Mouse (Mus musculus): ENCODE results near the gene Pnliprp1. TPM values are rescaled to one million over a fixed set of nuclear protein-coding genes. Genes with fewer than 3 reads are reported as not detected.

Gene Pnliprp1
- not detected in 2 replicates for polyA plus RNA-seq (2014; fragmentation: Nextera tagmentation; extraction: Ambion mirVana)

DNA sequence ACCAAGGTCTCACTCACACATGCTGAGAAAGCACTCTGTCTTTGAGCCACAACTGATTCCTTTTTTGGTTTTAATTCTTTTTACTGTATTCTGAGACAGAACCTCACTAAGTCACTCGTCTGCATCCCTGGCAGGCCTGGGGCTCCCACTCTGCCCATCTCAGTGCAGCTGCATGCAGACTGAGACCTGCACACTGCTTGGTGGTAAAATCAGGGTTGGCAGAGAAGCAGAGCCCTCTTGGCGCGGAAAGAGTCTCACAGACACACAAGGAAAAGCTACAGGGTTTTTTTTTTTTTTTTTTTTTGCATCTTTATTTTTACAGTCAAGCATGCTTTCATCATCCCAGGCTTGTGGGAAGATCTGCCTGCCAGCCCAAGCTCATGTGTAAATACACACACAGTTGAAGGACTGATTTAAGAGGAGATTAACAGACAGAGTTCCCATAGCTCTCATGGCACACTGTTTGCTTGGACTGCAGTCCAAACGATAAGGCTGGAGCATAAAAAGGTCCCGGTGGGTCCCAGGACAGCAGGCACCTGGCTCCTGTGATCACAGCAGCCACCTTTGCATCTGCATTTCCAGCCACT lies at the start of gene Pnliprp1:
Gene Pnliprp1 (plus strand): TSS at position 443 of the 587 bp plus-strand sequence.
- no peaks in the 10 kb centered on the region for H3K4me1 ChIP-seq (ENCODE audit: control insufficient read depth, insufficient read depth, low read length)
- no peak within 1 kb of the TSS for H3K9ac ChIP-seq (replicated peaks; ENCODE audit: low read length)
- WGBS = 55% methylated on average over 5 of the region's 5 CpGs
- H3K36me3 ChIP-seq (ENCODE audit: control insufficient read depth, insufficient read depth, low read length) = no peaks in the 10 kb centered on the region
- no peak within 1 kb of the TSS for H3K4me3 ChIP-seq (replicated peaks; ENCODE audit: low read depth, low read length)
- ATAC-seq (ENCODE audit: low FRiP score, low TSS enrichment) (no peak), DNase-seq (peak; percentile 29)
- H3K27ac ChIP-seq (replicated peaks; ENCODE audit: low read depth, low read length) = no peak within 1 kb of the TSS
- no peaks in the 10 kb centered on the region for H3K9me3 ChIP-seq (ENCODE audit: control insufficient read depth, low read length)
- H3K27me3 ChIP-seq (ENCODE audit: control insufficient read depth, insufficient read depth, low read length) = no peaks in the 10 kb centered on the region
- H3K4me2 ChIP-seq (ENCODE audit: low read length) = no peak within 1 kb of the TSS

DNA sequence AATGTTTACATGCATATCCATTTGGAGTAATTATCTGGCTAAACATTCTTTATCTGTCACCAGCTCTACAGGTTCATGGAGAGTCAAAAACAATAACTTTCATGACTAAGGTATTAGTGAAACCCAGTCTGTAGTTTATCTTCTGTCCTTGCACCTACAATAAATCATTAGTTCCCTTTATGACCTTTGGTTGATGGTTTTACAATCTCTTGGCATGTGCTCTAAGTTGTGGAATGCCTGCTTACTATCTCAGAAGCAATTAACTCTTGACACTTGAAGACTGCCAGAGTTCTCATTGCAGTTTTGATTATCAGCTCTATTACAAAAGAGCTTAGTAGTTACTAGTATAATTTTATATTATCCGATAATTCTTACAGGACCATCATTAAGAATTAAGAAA lies 39.8 kb upstream of the Pnliprp1 start:
- 94% methylated on average over 1 of the region's 1 CpGs for WGBS
- DNase-seq (no peak), ATAC-seq (ENCODE audit: low FRiP score, low TSS enrichment) (no peak)
- Histone ChIP-seq H3K4me2 (ENCODE audit: low read length) (no peak overlapping the region), H3K27me3 (ENCODE audit: control insufficient read depth, insufficient read depth, low read length) (no peaks in the 10 kb centered on the region), H3K4me3 (replicated peaks; ENCODE audit: low read depth, low read length) (no peak overlapping the region), H3K27ac (replicated peaks; ENCODE audit: low read depth, low read length) (no peak overlapping the region), H3K9me3 (ENCODE audit: control insufficient read depth, low read length) (no peaks in the 10 kb centered on the region), H3K9ac (replicated peaks; ENCODE audit: low read length) (no peak overlapping the region), H3K4me1 (ENCODE audit: control insufficient read depth, insufficient read depth, low read length) (no peaks in the 10 kb centered on the region), H3K36me3 (ENCODE audit: control insufficient read depth, insufficient read depth, low read length) (no peaks in the 10 kb centered on the region)

DNA sequence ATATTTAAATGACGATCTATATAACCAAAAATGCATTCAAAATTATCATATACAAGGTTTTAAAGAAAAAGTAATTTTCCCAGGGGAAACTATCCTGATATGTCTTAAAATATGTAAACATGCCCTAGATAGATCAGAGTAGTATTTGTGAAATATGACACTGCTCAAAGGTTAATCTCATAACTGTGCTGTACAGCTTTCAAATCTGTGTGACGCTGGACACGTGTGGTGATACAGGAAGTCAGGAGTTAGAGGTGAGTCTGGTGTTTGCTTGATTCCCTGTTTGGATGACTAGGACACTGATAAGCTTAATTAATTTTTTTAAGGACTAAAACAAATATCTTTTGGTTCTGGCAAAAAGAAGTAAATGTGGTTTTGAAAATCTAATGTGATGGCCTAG lies 33.4 kb upstream of the Pnliprp1 start:
- ATAC-seq (ENCODE audit: low FRiP score, low TSS enrichment) (no peak), DNase-seq (no peak)
- H3K36me3 ChIP-seq (ENCODE audit: control insufficient read depth, insufficient read depth, low read length) = no peaks in the 10 kb centered on the region
- H3K4me2 ChIP-seq (ENCODE audit: low read length) = no peak overlapping the region
- H3K27ac ChIP-seq (replicated peaks; ENCODE audit: low read depth, low read length) = no peak overlapping the region
- no peaks in the 10 kb centered on the region for H3K27me3 ChIP-seq (ENCODE audit: control insufficient read depth, insufficient read depth, low read length)
- H3K4me3 ChIP-seq (replicated peaks; ENCODE audit: low read depth, low read length) = no peak overlapping the region
- H3K9me3 ChIP-seq (ENCODE audit: control insufficient read depth, low read length) = no peaks in the 10 kb centered on the region
- H3K4me1 ChIP-seq (ENCODE audit: control insufficient read depth, insufficient read depth, low read length) = no peaks in the 10 kb centered on the region
- 88% methylated on average over 3 of the region's 3 CpGs for WGBS
- no peak overlapping the region for H3K9ac ChIP-seq (replicated peaks; ENCODE audit: low read length)

DNA sequence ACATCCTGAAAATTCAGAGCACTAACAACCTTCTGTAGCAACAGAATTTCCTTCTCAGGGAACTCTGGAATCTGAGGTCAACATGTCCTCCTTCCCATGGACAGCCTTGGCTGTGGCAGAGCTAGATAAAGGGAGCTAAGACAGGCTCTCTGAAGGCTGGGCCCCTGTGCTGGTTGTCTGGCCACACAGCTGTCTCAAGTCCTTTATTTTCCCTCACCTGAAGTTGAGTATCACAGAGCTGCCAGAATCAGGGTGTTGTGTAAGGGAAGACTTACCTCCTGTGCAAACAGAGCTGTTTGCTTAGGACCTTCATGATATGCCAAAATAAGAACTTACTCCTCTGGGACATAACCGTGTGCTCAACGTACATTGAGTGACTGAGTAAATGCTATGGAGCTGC lies 32.5 kb upstream of the Pnliprp1 start:
- DNase-seq = no peak
- Histone ChIP-seq H3K27me3 (ENCODE audit: control insufficient read depth, insufficient read depth, low read length) (no peaks in the 10 kb centered on the region), H3K4me1 (ENCODE audit: control insufficient read depth, insufficient read depth, low read length) (no peaks in the 10 kb centered on the region), H3K4me2 (ENCODE audit: low read length) (no peak overlapping the region), H3K36me3 (ENCODE audit: control insufficient read depth, insufficient read depth, low read length) (no peaks in the 10 kb centered on the region), H3K9ac (replicated peaks; ENCODE audit: low read length) (no peak overlapping the region), H3K27ac (replicated peaks; ENCODE audit: low read depth, low read length) (no peak overlapping the region), H3K9me3 (ENCODE audit: control insufficient read depth, low read length) (no peaks in the 10 kb centered on the region), H3K4me3 (replicated peaks; ENCODE audit: low read depth, low read length) (no peak overlapping the region)
- ATAC-seq (ENCODE audit: low FRiP score, low TSS enrichment) = no peak
- 84% methylated on average over 2 of the region's 2 CpGs for WGBS

DNA sequence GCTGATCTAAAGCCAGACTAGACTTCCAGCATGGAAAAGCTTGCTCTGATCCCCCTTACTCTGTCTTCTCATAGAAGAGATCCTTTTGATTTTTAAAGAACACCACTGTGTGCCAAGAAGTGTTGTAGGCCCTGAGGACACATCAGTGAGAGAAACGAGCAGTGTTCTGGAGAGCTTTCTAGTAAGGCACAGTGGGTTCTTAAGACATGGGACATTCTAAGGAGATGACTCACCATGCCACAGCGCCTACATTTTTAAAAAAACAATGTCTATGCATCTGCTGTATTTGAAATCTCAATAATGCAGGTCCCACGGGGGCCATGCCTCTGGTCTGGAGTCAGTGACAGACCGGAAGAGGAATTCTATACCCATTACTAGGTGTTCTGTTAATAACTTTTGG lies 24.1 kb upstream of the Pnliprp1 start:
- DNase-seq (no peak), ATAC-seq (ENCODE audit: low FRiP score, low TSS enrichment) (no peak)
- Histone ChIP-seq H3K27ac (replicated peaks; ENCODE audit: low read depth, low read length) (no peak overlapping the region), H3K4me3 (replicated peaks; ENCODE audit: low read depth, low read length) (no peak overlapping the region), H3K9me3 (ENCODE audit: control insufficient read depth, low read length) (no peaks in the 10 kb centered on the region), H3K4me1 (ENCODE audit: control insufficient read depth, insufficient read depth, low read length) (no peaks in the 10 kb centered on the region), H3K9ac (replicated peaks; ENCODE audit: low read length) (no peak overlapping the region), H3K36me3 (ENCODE audit: control insufficient read depth, insufficient read depth, low read length) (no peaks in the 10 kb centered on the region), H3K27me3 (ENCODE audit: control insufficient read depth, insufficient read depth, low read length) (no peaks in the 10 kb centered on the region), H3K4me2 (ENCODE audit: low read length) (no peak overlapping the region)
- 91% methylated on average over 4 of the region's 4 CpGs for WGBS

DNA sequence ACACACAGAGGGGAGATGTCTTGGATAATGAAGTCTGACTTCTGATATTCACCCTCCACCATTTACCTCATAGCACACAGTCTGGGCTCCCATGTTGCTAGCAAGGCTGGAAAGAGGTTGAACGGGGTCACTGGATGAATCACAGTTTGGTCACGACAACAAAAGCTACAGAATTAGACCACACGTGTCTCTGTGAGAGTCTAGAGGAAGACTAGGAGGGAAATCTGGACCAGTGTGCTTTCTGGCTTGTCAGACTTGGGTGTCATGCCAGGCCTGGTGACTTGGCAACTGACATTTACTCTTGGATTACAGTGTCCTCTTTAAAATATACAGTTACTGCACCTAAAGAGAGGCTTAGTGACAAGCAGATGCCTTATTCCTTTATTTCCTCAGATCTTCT lies 20.1 kb upstream of the Pnliprp1 start:
- Histone ChIP-seq H3K9me3 (ENCODE audit: control insufficient read depth, low read length) (no peaks in the 10 kb centered on the region), H3K27me3 (ENCODE audit: control insufficient read depth, insufficient read depth, low read length) (no peaks in the 10 kb centered on the region), H3K27ac (replicated peaks; ENCODE audit: low read depth, low read length) (no peak overlapping the region), H3K36me3 (ENCODE audit: control insufficient read depth, insufficient read depth, low read length) (no peaks in the 10 kb centered on the region), H3K4me3 (replicated peaks; ENCODE audit: low read depth, low read length) (no peak overlapping the region), H3K9ac (replicated peaks; ENCODE audit: low read length) (no peak overlapping the region), H3K4me1 (ENCODE audit: control insufficient read depth, insufficient read depth, low read length) (no peaks in the 10 kb centered on the region), H3K4me2 (ENCODE audit: low read length) (no peak overlapping the region)
- DNase-seq = no peak
- no peak for ATAC-seq (ENCODE audit: low FRiP score, low TSS enrichment)
- 72% methylated on average over 3 of the region's 3 CpGs for WGBS

DNA sequence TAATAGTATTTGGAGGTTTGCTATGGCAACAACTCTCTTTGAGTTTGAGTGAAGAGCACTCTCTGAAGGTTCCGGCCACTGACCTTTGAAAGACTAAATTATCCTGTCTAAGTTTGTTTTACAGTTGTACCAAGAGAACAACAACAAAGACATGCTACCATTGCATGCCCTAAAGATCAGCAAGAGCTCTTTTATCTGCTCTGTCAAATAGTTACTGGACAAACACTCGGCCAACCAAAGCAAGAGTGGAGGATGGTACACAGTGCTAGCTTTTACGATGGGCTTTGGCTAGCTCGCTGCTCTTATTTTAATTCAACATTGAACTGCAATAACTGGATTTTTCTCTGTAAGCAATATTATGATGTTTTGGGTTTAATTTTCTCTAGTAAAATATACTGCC lies 10.8 kb upstream of the Pnliprp1 start:
- no peaks in the 10 kb centered on the region for H3K27me3 ChIP-seq (ENCODE audit: control insufficient read depth, insufficient read depth, low read length)
- 87% methylated on average over 4 of the region's 4 CpGs for WGBS
- no peak for ATAC-seq (ENCODE audit: low FRiP score, low TSS enrichment)
- no peak overlapping the region for H3K4me2 ChIP-seq (ENCODE audit: low read length)
- H3K9ac ChIP-seq (replicated peaks; ENCODE audit: low read length) = no peak overlapping the region
- no peak overlapping the region for H3K27ac ChIP-seq (replicated peaks; ENCODE audit: low read depth, low read length)
- DNase-seq = no peak
- no peaks in the 10 kb centered on the region for H3K36me3 ChIP-seq (ENCODE audit: control insufficient read depth, insufficient read depth, low read length)
- H3K9me3 ChIP-seq (ENCODE audit: control insufficient read depth, low read length) = no peaks in the 10 kb centered on the region
- no peak overlapping the region for H3K4me3 ChIP-seq (replicated peaks; ENCODE audit: low read depth, low read length)
- H3K4me1 ChIP-seq (ENCODE audit: control insufficient read depth, insufficient read depth, low read length) = no peaks in the 10 kb centered on the region

DNA sequence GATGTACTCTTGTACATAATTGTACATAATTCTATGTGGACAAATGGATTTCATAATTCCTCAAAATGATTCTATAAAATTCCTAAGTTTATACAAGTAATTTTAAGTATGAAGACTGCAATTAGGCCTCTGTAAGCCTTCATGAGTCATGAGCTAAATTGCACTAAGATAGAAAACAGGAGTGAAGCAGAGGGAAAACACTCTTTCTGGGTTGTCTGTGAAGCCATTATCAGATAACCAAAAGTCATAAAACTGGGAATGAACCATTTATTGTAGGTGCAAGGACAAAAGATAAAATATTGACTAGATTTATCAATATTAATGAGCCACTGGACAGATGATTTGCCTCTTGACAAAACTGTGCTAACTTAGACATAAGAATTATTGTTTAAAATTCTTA lies 8.2 kb upstream of the Pnliprp1 start:
- Histone ChIP-seq H3K36me3 (ENCODE audit: control insufficient read depth, insufficient read depth, low read length) (no peaks in the 10 kb centered on the region), H3K27me3 (ENCODE audit: control insufficient read depth, insufficient read depth, low read length) (no peaks in the 10 kb centered on the region), H3K9me3 (ENCODE audit: control insufficient read depth, low read length) (no peaks in the 10 kb centered on the region), H3K9ac (replicated peaks; ENCODE audit: low read length) (no peak overlapping the region), H3K4me2 (ENCODE audit: low read length) (no peak overlapping the region), H3K27ac (replicated peaks; ENCODE audit: low read depth, low read length) (no peak overlapping the region), H3K4me1 (ENCODE audit: control insufficient read depth, insufficient read depth, low read length) (no peaks in the 10 kb centered on the region), H3K4me3 (replicated peaks; ENCODE audit: low read depth, low read length) (no peak overlapping the region)
- no peak for ATAC-seq (ENCODE audit: low FRiP score, low TSS enrichment)
- no peak for DNase-seq

DNA sequence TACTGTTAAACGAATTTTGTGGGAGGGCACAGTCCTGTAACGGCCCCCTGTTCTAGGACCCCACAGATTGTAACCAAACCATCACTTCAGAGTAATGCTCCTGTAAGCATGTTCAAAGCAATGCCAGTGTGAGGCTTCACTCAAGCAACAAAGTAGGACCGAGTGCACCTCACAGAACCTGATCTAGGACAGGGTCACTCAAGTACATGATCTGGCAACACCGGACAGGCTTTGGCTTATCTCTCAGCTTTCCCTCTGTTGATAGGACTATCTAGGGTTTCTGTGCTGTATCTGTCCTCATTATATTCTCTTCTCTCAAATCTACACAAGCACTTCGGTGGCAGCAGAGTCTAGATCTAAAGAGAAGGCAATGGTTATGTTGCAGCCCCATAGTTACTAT lies 2.1 kb upstream of the Pnliprp1 start:
- Histone ChIP-seq H3K36me3 (ENCODE audit: control insufficient read depth, insufficient read depth, low read length) (no peaks in the 10 kb centered on the region), H3K9me3 (ENCODE audit: control insufficient read depth, low read length) (no peaks in the 10 kb centered on the region), H3K4me1 (ENCODE audit: control insufficient read depth, insufficient read depth, low read length) (no peaks in the 10 kb centered on the region), H3K4me2 (ENCODE audit: low read length) (no peak overlapping the region), H3K9ac (replicated peaks; ENCODE audit: low read length) (no peak overlapping the region), H3K4me3 (replicated peaks; ENCODE audit: low read depth, low read length) (no peak overlapping the region), H3K27ac (replicated peaks; ENCODE audit: low read depth, low read length) (no peak overlapping the region), H3K27me3 (ENCODE audit: control insufficient read depth, insufficient read depth, low read length) (no peaks in the 10 kb centered on the region)
- 91% methylated on average over 5 of the region's 5 CpGs for WGBS
- DNase-seq = no peak
- ATAC-seq (ENCODE audit: low FRiP score, low TSS enrichment) = no peak
